13 mouse cellular contexts compared by ENCODE assay signal in genomic region chr10:60787303-60788074, GRCm38 (mm10). TPM values are rescaled to one million over a fixed set of nuclear protein-coding genes. Genes with fewer than 3 reads are reported as not detected.
DNase-seq lines count a peak whose midpoint lies in the region; ATAC-seq and TF ChIP-seq lines count a peak whose summit lies in the region.
"Had no signal": no experiment of that assay in that cellular context is flagged by ENCODE, and none has a peak within 500 bp of the region (broad histone marks: within the 10 kb centered on the region; RNA-seq: fewer than 3 reads in every experiment).

No protein-coding gene starts in this region.

- no peak overlapping the region for H3K4me2 ChIP-seq in heart, embryonic 14.5 days (ENCODE audit: low read length)
- H3K4me2 ChIP-seq in midbrain, postnatal 0 days (ENCODE audit: low read depth, low read length, poor library complexity, severe bottlenecking): no peak overlapping the region
- no peak overlapping the region for H3K4me2 ChIP-seq in midbrain, embryonic 15.5 days
- H3K4me2 ChIP-seq in hindbrain, embryonic 12.5 days (replicated peaks): no peak overlapping the region
- no peak overlapping the region for H3K4me2 ChIP-seq in neural tube, embryonic 15.5 days
- H3K4me2 ChIP-seq: embryonic facial prominence, embryonic 13.5 days; limb, embryonic 15.5 days had no signal

- no peaks in the 10 kb centered on the region for H3K27me3 ChIP-seq in heart, embryonic 14.5 days (ENCODE audit: control insufficient read depth, insufficient read depth, low read length)
- H3K27me3 ChIP-seq in midbrain, postnatal 0 days (ENCODE audit: insufficient read depth, low read length): 0 out of 2 replicates have a peak, but pooled peaks cover 4% of the 10 kb centered on the region
- H3K27me3 ChIP-seq in midbrain, embryonic 15.5 days (replicated peaks): no peaks in the 10 kb centered on the region
- H3K27me3 ChIP-seq in hindbrain, embryonic 12.5 days: peaks cover 24% of the 10 kb centered on the region
- 0 out of 2 replicates have a peak, but pooled peaks cover 6% of the 10 kb centered on the region for H3K27me3 ChIP-seq in neural tube, embryonic 15.5 days (replicated peaks)
- H3K27me3 ChIP-seq: embryonic facial prominence, embryonic 13.5 days; limb, embryonic 15.5 days had no signal

- H3K36me3 ChIP-seq in heart, embryonic 14.5 days (ENCODE audit: control insufficient read depth, insufficient read depth, low read length): peaks cover 14% of the 10 kb centered on the region
- no peaks in the 10 kb centered on the region for H3K36me3 ChIP-seq in midbrain, postnatal 0 days (ENCODE audit: insufficient read depth, low read length)
- H3K36me3 ChIP-seq in midbrain, embryonic 15.5 days (replicated peaks): no peaks in the 10 kb centered on the region
- no peaks in the 10 kb centered on the region for H3K36me3 ChIP-seq in hindbrain, embryonic 12.5 days
- H3K36me3 ChIP-seq in neural tube, embryonic 15.5 days: no peaks in the 10 kb centered on the region
- H3K36me3 ChIP-seq: embryonic facial prominence, embryonic 13.5 days; limb, embryonic 15.5 days had no signal

- no peak for TF ChIP-seq CTCF in midbrain, postnatal 0 days (IDR thresholded peaks at IDR 0.05)

- WGBS in heart, embryonic 14.5 days: 72% methylated on average over 16 of the region's 16 CpGs
- WGBS in midbrain, postnatal 0 days: 64% methylated on average over 16 of the region's 16 CpGs
- WGBS in midbrain, embryonic 15.5 days: 69% methylated on average over 16 of the region's 16 CpGs
- 66% methylated on average over 16 of the region's 16 CpGs for WGBS in hindbrain, embryonic 12.5 days
- 37% methylated on average over 16 of the region's 16 CpGs for WGBS in neural tube, embryonic 15.5 days

- DNase-seq in heart, adult 18-20 months: no peak
- peak; percentile 33 for DNase-seq in midbrain, postnatal 0 days (ENCODE audit: low spot score)
- no peak for DNase-seq in frontal cortex, postnatal 36 days (ENCODE audit: low spot score in 2 of 2)
- DNase-seq: adrenal gland, adult 8-10 months; gastrocnemius, postnatal 36 days; kidney, adult 11 months had no signal

- peak overlapping the region; percentile 18; the same call in 1 of the 2 replicates for H3K9ac ChIP-seq in heart, embryonic 14.5 days (ENCODE audit: low read length)
- no peak overlapping the region for H3K9ac ChIP-seq in midbrain, postnatal 0 days (replicated peaks; ENCODE audit: low read length, poor library complexity, severe bottlenecking)
- H3K9ac ChIP-seq in midbrain, embryonic 15.5 days: no peak overlapping the region
- no peak overlapping the region for H3K9ac ChIP-seq in hindbrain, embryonic 12.5 days
- H3K9ac ChIP-seq in neural tube, embryonic 15.5 days (replicated peaks): no peak overlapping the region
- H3K9ac ChIP-seq: embryonic facial prominence, embryonic 13.5 days; limb, embryonic 15.5 days had no signal

- H3K9me3 ChIP-seq in heart, embryonic 14.5 days (ENCODE audit: control insufficient read depth, low read length): no peaks in the 10 kb centered on the region
- H3K9me3 ChIP-seq in midbrain, postnatal 0 days (ENCODE audit: low read length): no peaks in the 10 kb centered on the region
- H3K9me3 ChIP-seq in midbrain, embryonic 15.5 days: no peaks in the 10 kb centered on the region
- H3K9me3 ChIP-seq in hindbrain, embryonic 12.5 days (replicated peaks): no peaks in the 10 kb centered on the region
- no peaks in the 10 kb centered on the region for H3K9me3 ChIP-seq in neural tube, embryonic 15.5 days (replicated peaks)
- H3K9me3 ChIP-seq: embryonic facial prominence, embryonic 13.5 days; limb, embryonic 15.5 days had no signal

- H3K4me1 ChIP-seq in heart, embryonic 14.5 days (ENCODE audit: control insufficient read depth in 2 of 2, insufficient read depth in 2 of 2, low read length in 2 of 2): peaks cover 13 to 19% of the 10 kb centered on the region in 2 experiments
- H3K4me1 ChIP-seq in midbrain, postnatal 0 days (ENCODE audit: insufficient read depth, low read length): no peaks in the 10 kb centered on the region
- no peaks in the 10 kb centered on the region for H3K4me1 ChIP-seq in midbrain, embryonic 15.5 days
- H3K4me1 ChIP-seq in hindbrain, embryonic 12.5 days: peaks cover 19% of the 10 kb centered on the region
- peaks cover 5% of the 10 kb centered on the region; the same call in 1 of the 2 replicates for H3K4me1 ChIP-seq in neural tube, embryonic 15.5 days

- ATAC-seq in heart, embryonic 14.5 days (ENCODE audit: insufficient number of reproducible peaks, insufficient read depth, low FRiP score, low read depth): no peak
- no peak for ATAC-seq in midbrain, postnatal 0 days (ENCODE audit: low FRiP score)
- ATAC-seq in midbrain, embryonic 15.5 days (replicated peaks): no peak
- peak; percentile 68; the same call in 1 of the 2 replicates for ATAC-seq in hindbrain, embryonic 12.5 days (ENCODE audit: low FRiP score)
- ATAC-seq in neural tube, embryonic 15.5 days (ENCODE audit: low FRiP score): peak; percentile 56
- ATAC-seq: forebrain, embryonic 14.5 days had no signal

- H3K4me3 ChIP-seq in heart, embryonic 14.5 days (ENCODE audit: control insufficient read depth in 1 of 2, insufficient read depth in 1 of 2, low read depth in 1 of 2, low read length in 2 of 2): no peak overlapping the region
- H3K4me3 ChIP-seq in midbrain, postnatal 0 days (ENCODE audit: low read depth, low read length): no peak overlapping the region
- no peak overlapping the region for H3K4me3 ChIP-seq in midbrain, embryonic 15.5 days
- no peak overlapping the region for H3K4me3 ChIP-seq in hindbrain, embryonic 12.5 days
- H3K4me3 ChIP-seq in neural tube, embryonic 15.5 days (replicated peaks): no peak overlapping the region
- H3K4me3 ChIP-seq: embryonic facial prominence, embryonic 13.5 days; limb, embryonic 15.5 days had no signal

- 0 out of 4 replicates have a peak overlapping the region, but pooled peaks of 1 of the 2 experiments have one; percentile 6 for H3K27ac ChIP-seq in heart, embryonic 14.5 days (replicated peaks in 1 of 2; ENCODE audit: control insufficient read depth in 1 of 2, insufficient read depth in 1 of 2, low read depth in 2 of 2, low read length in 2 of 2)
- H3K27ac ChIP-seq in midbrain, postnatal 0 days (ENCODE audit: low read depth, low read length): no peak overlapping the region
- no peak overlapping the region for H3K27ac ChIP-seq in midbrain, embryonic 15.5 days
- no peak overlapping the region for H3K27ac ChIP-seq in hindbrain, embryonic 12.5 days
- no peak overlapping the region for H3K27ac ChIP-seq in neural tube, embryonic 15.5 days (replicated peaks)
- H3K27ac ChIP-seq: embryonic facial prominence, embryonic 13.5 days; limb, embryonic 15.5 days had no signal

RNA-seq across cellular contexts. Expression of gene Slc29a3, which starts 34.9 kb away (rescaled TPM):
- 4.4 and 4.5 TPM in 2 replicates for polyA plus RNA-seq in heart, embryonic 14.5 days (2014; fragmentation: Nextera tagmentation; extraction: Ambion mirVana)
- 1 to 10 TPM; 3.1 to 5.5 TPM for total RNA-seq in heart, adult 18-20 months (2021)
- 7.3 and 7.8 TPM in 2 replicates for total RNA-seq in midbrain, postnatal 0 days (2014; rRNA removed)
- polyA plus RNA-seq in midbrain, postnatal 0 days (2015; fragmentation: Nextera tagmentation; extraction: Ambion mirVana): 6.9 and 8.5 TPM in 2 replicates
- polyA plus RNA-seq in midbrain, embryonic 15.5 days (2015; fragmentation: Nextera tagmentation; extraction: Ambion mirVana): 10.7 and 13.9 TPM in 2 replicates
- polyA plus RNA-seq in hindbrain, embryonic 12.5 days (2016; fragmentation: Nextera tagmentation; extraction: Ambion mirVana): 11.5 TPM in 2 replicates
- polyA plus RNA-seq in neural tube, embryonic 15.5 days (2015; fragmentation: Nextera tagmentation; extraction: Ambion mirVana): 12.6 and 13.2 TPM in 2 replicates

RNA-seq across cellular contexts. Expression of gene Unc5b, which starts 43.9 kb away (rescaled TPM):
- polyA plus RNA-seq in heart, embryonic 14.5 days (2014; fragmentation: Nextera tagmentation; extraction: Ambion mirVana): 11.5 and 13.3 TPM in 2 replicates
- 10 to 100 TPM in 1 of 2 experiments, 1 to 10 TPM in 1; 8.2 to 10.4 TPM for total RNA-seq in heart, adult 18-20 months (2021)
- 13.5 and 17.1 TPM in 2 replicates for total RNA-seq in midbrain, postnatal 0 days (2014; rRNA removed)
- polyA plus RNA-seq in midbrain, postnatal 0 days (2015; fragmentation: Nextera tagmentation; extraction: Ambion mirVana): 1.1 and 1.3 TPM in 2 replicates
- polyA plus RNA-seq in midbrain, embryonic 15.5 days (2015; fragmentation: Nextera tagmentation; extraction: Ambion mirVana): 2.8 and 2.9 TPM in 2 replicates
- polyA plus RNA-seq in hindbrain, embryonic 12.5 days (2016; fragmentation: Nextera tagmentation; extraction: Ambion mirVana): 3.4 and 4.3 TPM in 2 replicates
- polyA plus RNA-seq in neural tube, embryonic 15.5 days (2015; fragmentation: Nextera tagmentation; extraction: Ambion mirVana): 2.3 and 2.8 TPM in 2 replicates

Comparison
In these comparisons a context has a peak if more than half of its experiments do, and no peak if none do; other contexts are left out.
1. ATAC-seq: peak in hindbrain, embryonic 12.5 days (single experiment) and neural tube, embryonic 15.5 days (single experiment); none in heart, embryonic 14.5 days (single experiment), midbrain, postnatal 0 days (single experiment) and midbrain, embryonic 15.5 days (single experiment).